Mouse (Mus musculus): ENCODE measurements around the gene BC061237. TPM values are rescaled to one million over a fixed set of nuclear protein-coding genes. Genes with fewer than 3 reads are reported as not detected.
"Not testable (repeated sequence)": the region's sequence is repeated elsewhere in the genome, so short reads cannot be mapped to it uniquely, and the experiment has no call there.

BC061237 gene
- not detected in 2 replicates for polyA plus RNA-seq (2015; fragmentation: Nextera tagmentation; extraction: Ambion mirVana)

DNA sequence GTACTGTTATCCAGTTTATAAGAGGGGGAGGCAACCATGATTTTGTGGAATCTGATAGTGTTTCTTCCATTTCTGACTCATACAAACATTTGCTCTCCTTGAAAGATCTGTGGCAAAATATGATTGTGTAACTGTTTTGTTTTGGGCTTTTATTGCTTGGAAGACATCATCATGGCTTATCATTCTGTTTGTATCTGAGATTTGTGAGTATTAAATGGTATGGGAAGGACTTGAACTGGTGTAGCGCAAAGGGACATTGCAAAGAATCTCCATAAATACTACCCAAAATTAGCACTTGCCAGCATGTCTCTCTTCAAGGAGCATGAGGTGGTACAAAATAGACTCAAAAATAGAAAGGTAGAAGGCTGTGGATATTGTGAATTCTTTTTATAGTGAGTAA lies at the start of gene BC061237:
Gene BC061237, plus strand, starts transcription at position 301 of the 400 bp plus-strand sequence.
- not testable (repeated sequence) for H3K4me1 ChIP-seq; H3K4me2 ChIP-seq; H3K9ac ChIP-seq; H3K4me3 ChIP-seq; ATAC-seq (ENCODE audit: borderline replicate concordance, extremely low read depth, low FRiP score, low TSS enrichment); H3K36me3 ChIP-seq; H3K9me3 ChIP-seq; H3K27me3 ChIP-seq; H3K27ac ChIP-seq
- WGBS: 93% methylated on average over 1 of the region's 1 CpGs

- H3K36me3 ChIP-seq; H3K27ac ChIP-seq; ATAC-seq (ENCODE audit: borderline replicate concordance, extremely low read depth, low FRiP score, low TSS enrichment); H3K4me2 ChIP-seq; H3K9me3 ChIP-seq; H3K9ac ChIP-seq; H3K27me3 ChIP-seq; H3K4me3 ChIP-seq; H3K4me1 ChIP-seq: not testable (repeated sequence)
- 79% methylated on average over 5 of the region's 5 CpGs for WGBS
Measured at GRCm38 (mm10) chr14:44517976-44518375, 25.7 kb downstream of the BC061237 start, which contains the start of gene Gm17093. TSS of gene Gm17093 (plus strand) at chr14:44518276.

GRCm38 (mm10) chr14:44547961-44548360 lies 55.7 kb downstream of the BC061237 start:
- H3K27me3 ChIP-seq; H3K4me2 ChIP-seq; H3K27ac ChIP-seq; H3K4me1 ChIP-seq; H3K36me3 ChIP-seq; H3K4me3 ChIP-seq; ATAC-seq (ENCODE audit: borderline replicate concordance, extremely low read depth, low FRiP score, low TSS enrichment); H3K9ac ChIP-seq; H3K9me3 ChIP-seq: not testable (repeated sequence)
- 66% methylated on average over 4 of the region's 5 CpGs for WGBS

Other genes starting within 250 kb of the BC061237 start
- gene Gm8220, start 206.9 kb upstream of the BC061237 start, polyA plus RNA-seq (2015; fragmentation: Nextera tagmentation; extraction: Ambion mirVana): not detected in 2 replicates
- gene Gm5930, start 153.9 kb upstream of the BC061237 start, polyA plus RNA-seq (2015; fragmentation: Nextera tagmentation; extraction: Ambion mirVana): not detected in 2 replicates
- gene Gm8229, start 127.1 kb upstream of the BC061237 start, polyA plus RNA-seq (2015; fragmentation: Nextera tagmentation; extraction: Ambion mirVana): not detected in 2 replicates
- gene Gm3371, start 81.8 kb upstream of the BC061237 start, polyA plus RNA-seq (2015; fragmentation: Nextera tagmentation; extraction: Ambion mirVana): not detected in 2 replicates
- not detected in 2 replicates for gene Gm8232, start 58.8 kb upstream of the BC061237 start, polyA plus RNA-seq (2015; fragmentation: Nextera tagmentation; extraction: Ambion mirVana)
- gene Gm17093, start 25.8 kb downstream of the BC061237 start, polyA plus RNA-seq (2015; fragmentation: Nextera tagmentation; extraction: Ambion mirVana): not detected in 2 replicates
- gene Gm8247, start 90.7 kb downstream of the BC061237 start, polyA plus RNA-seq (2015; fragmentation: Nextera tagmentation; extraction: Ambion mirVana): not detected in 2 replicates
- gene Gm5624, start 135.5 kb downstream of the BC061237 start, polyA plus RNA-seq (2015; fragmentation: Nextera tagmentation; extraction: Ambion mirVana): not detected in 2 replicates
- not detected in 2 replicates for gene Gm8257, start 214.0 kb downstream of the BC061237 start, polyA plus RNA-seq (2015; fragmentation: Nextera tagmentation; extraction: Ambion mirVana)